Mouse (Mus musculus) 3134 (cell line): ENCODE measurements at regions not wholly inside any gene's neighbourhood (a gene's known extent, or its start where the extent isn't known, plus 50 kb on each side); places are given as distances from the start of the nearest gene placed in this dataset.
"Not testable (repeated sequence)": the region's sequence is repeated elsewhere in the genome, so short reads cannot be mapped to it uniquely, and the experiment has no call there.

Experiments used
- DNase-seq: peaks from one replicate; pipeline ENCODE4 v3.0.0-alpha.2; 2011; ENCODE audit warnings: low spot score; ENCODE audit not compliant: insufficient read length; ENCODE audit errors: extremely low read depth

DNA sequence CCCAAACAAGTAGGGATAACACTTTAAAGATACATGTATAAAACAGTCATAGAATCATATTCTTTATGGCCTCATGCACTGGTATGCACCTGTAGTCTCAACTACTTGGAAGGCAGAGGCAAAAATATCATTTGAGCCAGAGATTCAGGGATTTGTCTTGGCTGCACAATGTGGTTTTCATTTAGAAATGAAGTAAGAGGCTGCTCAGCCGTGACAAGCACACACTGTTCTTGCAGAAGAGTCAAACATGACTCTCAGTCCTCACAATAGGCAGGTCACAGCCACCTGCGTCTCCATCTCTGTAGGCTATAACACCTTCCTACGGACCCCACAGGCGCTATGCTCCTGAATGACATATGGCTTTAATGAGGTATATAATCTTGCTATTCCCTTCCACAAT lies 317.4 kb upstream of the Tmpo start:
- no peak for DNase-seq

DNA sequence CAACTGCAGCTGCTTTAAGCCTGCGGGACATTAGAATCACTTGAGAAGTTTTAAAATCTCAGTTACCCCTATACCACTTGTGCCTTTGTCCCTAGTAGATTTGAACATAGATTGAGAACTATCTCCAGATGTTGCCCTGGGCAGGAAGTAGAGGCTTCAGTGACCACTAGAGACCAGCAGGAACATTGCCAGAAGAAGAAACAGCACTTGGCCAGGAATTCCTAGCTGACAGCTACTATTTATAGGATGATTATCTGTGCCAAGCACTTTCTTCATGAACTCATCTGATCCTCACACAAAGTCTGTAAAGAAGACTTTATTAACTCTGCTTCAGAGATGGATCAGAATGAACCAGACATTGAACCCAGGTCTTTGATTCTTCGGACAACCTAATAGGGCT lies 283.6 kb upstream of the Tmpo start:
- DNase-seq: no peak

DNA sequence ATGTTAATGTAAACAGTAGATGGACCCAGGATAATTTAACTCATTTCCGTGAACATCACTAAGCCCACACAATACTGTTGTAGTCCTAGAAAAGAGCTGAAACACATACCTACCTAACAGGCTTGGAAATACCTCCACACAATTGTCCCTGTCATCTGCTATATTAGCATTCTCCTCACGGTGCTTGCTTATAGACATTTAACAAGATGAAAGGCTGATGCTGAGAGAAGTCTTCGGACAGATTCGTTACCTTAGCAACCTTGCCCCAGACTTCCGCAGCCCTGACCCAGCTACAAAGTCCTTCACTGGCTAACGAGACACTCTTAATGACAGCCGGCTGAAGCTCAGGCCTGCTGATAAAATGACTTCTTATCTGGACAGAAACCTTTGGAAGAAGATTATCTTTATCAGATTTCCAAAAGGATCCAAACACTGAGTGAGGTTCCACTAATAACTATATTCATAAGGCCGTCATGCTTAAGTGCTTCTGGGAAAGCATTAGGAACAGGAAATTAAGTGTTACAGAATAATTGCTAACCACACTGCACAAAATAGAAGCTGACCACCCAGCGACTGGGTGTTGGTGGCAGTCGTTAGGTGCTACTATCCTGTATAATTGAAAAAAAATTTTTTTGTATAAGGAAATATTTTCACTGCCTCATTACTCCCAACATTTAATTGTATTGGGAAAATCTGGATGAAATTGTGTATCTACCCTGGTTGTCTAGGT lies 267.0 kb upstream of the Tmpo start:
- no peak for DNase-seq

DNA sequence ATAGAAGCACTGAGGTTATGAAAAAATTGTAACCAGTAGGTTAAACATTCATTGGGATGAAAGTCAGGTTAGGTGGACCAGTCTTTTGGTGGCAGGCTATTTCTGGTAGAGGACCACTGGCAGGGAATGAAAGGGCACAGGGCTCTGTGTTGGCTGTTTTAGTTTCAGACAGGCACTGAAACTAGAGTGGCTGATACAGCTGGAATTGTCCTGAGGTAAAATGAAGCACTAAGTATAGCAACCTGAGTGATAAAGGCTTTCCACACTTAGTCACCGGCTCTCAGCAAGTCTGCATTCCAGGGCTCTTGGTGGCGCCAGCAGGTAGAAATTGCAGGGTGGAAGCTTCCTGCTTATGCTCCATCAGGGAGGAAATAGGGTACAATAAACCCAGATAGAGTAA lies 262.2 kb upstream of the Tmpo start:
- no peak for DNase-seq

DNA sequence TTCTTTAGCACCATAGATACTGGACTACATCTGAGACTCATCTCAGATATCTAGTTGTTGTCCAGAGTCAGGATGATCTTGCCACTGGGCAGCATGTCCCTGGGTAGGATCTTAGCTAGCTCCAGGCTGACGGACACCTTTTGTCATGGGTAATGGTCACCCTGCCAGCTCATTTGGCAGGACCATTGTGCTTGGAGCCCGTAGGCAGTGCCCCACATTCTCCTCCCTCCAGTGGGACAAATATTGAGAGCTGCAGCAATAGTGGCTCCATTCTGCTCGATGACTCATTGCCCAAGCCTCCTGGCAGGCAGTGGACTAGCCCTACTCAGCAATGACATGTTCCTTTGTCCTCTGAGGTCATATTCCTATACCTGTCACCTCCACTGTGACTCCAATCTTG lies 258.9 kb upstream of the Tmpo start:
- DNase-seq: peak; percentile 6

DNA sequence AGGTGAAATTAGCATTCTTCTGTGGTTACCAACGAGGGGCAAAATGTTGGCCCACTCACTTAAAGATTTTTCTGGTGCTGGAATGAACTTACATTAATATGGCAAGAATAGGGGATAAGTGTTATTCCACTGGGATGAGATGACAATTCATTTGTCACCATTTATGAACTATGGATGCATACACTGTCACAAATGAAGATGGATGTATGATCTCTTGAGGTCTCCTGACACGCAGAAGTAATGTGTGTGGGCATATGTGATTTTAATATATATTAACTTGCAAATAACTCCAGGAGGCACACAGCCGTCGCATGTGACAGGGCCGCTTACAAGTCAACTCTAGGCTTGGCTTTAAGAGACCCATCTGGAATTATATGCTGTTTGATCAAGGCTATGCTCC lies 256.8 kb upstream of the Tmpo start:
- no peak for DNase-seq

DNA sequence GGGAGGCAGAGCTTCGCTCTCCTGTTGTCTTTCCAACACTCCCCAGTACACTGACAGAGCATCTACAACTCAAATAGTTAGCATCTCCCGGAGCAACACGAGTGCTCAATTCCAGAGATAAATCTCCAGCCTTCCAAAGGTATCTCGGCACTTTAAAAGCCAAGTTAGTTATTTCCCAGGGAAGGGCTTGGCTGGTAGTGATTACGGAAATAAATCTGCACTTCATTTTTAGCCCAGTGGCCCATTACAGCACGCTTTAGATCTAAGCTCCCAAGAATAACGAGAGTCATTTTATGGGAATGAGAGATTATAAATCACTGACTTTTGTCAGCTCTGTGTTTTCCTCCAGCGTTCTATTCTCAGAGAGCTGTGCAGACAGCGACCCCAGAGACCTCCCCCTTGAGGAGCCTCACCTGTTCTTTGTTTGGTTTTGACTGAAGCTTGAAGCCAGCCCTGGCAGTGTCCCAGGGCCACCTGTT lies 255.0 kb upstream of the Tmpo start:
- DNase-seq: no peak

DNA sequence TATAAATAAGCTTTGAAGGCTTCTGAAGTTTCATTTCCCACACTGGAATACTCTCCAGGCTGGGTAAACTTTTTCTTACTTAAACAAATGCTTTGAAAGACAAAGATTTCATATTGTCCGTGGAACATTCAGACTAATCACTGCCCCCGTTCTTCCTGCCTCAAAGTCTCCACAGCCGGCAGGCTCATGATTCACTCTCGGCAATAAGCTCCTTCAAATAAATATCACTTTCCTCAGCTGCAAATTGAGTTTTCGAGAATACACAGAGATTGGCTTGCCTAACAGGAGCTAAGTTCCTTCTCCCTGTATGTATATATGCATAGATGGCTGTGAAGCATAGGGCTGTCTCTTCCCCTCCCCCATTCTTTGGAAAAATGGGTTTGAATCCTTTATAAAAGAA lies 249.2 kb upstream of the Tmpo start:
- no peak for DNase-seq

DNA sequence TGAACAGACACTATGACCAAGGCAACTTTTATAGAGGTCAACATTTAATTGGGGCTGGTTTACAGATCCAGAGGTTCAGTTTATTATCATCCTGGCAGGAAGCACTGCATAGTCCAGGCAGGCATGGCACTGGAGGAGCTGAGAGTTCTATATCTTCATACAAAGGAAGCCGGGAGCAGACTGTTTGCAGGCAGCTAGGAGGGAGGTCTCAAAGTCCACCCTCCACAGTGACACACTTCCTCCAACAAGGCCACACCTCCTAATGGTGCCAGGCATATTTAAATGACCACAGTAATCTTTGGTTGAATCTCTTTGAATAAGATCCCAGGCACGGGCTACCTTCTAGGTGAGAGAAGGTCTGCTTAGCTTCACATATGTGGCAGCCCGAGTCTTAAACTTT lies 245.5 kb upstream of the Tmpo start:
- DNase-seq: no peak

DNA sequence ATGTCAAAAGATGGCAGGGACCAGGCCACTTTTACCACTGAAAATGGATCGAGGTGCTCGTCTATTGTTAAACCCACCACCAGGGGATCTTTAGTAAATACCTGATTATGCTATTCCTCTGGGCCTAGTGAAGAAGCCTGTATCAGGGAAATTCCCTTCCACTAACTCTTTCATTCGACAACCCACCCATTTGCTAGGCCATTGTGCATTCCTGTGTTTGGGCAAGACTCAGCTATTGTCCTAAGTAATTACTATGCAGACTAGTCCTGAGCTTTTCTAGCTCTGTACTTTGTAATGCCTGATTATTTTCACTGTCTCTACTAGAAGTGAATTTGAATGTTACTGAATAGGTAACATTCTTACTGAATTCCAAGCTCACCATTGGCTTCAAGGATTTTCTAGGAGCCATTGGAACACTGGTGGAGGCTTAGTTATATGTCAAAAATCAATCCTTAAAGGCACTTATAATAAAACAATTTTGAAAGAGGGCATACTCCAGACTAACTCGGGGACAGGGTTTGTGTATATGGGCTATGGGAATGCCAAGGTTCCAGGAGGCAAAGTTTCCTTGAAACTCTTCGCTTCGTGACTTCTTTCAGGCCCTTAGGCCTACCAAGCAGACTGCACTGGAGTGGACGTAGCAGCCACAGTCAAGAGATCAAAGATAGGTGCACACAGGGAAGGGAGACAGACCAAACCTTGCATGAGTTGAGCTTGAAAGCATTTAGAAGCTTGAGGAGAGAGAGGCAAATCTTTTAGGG lies 244.7 kb upstream of the Tmpo start:
- DNase-seq: not testable (repeated sequence)

DNA sequence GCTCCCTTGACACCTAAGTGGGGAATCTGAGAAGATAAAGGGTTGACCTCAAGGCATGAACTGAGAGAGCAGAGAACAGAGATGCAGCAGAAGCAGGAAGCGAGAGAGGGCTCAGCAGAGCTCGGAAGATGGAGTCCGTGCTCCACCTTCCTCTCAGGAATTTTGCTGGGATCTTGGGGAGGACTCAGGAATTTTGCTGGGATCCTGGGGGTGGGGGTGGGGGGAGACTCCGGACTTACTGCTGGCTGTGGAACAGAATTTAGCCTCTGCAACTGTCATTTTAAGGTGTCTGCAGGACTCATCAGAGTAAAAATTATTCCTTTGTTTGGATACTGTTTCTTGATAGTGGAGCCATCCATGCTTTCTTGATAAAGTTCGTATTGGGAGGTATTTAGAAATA lies 243.7 kb upstream of the Tmpo start:
- DNase-seq: no peak

DNA sequence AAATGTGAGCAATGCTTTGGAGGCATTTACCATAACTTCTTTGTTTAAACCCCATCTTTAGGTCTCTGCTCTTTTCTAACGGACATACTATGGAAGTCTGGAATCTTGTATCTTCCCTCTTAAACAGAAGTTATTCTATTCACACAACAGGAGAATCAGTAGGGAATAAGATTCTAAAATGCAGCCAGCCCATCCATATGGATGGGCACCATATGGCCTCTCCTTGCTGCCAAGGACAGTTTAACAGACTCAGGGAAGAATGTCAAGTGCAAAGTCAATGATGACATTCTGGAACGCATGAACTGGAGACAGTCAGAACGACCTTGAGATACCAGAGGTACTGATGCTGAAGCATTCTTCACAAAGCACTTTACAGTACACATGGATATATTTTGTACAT lies 206.1 kb upstream of the Tmpo start:
- DNase-seq: no peak

DNA sequence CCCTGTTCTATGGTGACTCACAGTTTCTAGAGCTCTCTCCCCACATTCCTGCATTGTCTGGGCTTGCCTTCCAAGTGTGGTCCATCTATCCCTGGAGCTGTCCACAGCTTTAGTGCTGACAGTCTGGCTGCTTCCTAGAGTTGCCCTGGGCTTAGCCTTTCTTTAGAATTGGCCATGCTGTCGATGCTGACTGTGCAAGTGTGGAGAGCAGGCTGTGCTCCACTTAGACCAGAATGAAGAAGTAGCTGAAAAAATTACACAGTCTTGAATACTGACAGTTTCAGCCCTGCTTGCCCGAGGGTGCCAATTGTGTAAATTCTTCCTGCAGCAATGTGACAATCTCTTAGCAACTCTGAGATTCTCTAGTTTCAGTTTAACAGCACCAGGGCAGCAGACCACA lies 203.3 kb upstream of the Tmpo start:
- DNase-seq: no peak

DNA sequence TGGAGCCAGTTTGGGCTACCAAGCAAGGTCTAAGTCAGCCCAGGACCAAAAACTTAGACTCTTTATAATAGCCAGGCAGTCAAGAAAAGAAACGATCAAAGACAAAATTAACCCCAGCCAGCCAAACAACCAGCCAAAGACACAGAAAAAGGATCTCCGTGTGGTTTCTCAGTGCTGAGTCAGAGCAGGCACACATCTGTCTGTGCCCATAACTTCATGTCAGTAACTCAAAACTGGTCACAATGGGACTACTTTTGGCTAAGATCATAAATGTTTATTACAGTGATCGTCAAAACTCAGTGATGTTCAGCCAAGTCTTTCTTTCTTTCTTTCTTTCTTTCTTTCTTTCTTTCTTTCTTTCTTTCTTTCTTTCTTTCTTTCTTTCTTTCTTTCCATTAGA lies 195.6 kb upstream of the Tmpo start:
- DNase-seq: no peak

DNA sequence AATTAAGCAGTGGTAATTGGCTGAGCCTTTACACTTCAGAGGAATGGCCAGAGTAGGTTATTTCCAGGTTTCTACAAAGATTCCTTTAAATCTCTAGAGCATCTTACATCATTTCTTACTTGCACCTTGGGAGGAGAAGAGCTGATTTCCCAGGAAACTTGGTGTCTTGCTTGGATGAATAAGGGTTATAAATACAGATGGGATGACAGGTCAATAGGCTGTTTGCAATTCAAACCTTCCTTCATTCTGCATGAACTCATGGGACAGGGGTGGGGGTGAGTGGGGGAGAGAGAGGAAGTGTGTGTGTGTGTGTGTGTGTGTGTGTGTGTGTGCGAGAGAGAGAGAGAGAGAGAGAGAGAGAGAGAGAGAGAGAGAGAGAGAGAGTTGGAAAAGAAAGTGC lies 186.4 kb upstream of the Tmpo start:
- no peak for DNase-seq

DNA sequence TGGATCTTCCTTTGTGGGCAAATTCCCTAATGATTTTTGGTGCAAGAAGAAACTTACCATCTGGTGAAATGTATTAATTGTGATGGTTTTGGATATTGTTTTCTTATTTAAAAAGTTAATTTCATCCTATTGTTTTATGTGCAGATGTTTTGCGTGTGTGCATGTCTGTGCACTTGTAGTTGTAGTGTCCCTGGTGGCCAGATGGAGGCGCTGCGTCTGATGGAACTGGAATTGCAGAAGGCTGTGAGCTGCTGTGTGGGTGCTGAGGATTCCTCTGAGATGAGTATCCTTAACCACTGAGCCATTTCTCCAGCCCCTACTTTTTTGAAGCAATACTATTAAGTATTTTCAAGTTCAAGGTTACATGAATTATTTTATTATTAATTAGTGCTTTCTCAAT lies 181.5 kb upstream of the Tmpo start:
- no peak for DNase-seq

DNA sequence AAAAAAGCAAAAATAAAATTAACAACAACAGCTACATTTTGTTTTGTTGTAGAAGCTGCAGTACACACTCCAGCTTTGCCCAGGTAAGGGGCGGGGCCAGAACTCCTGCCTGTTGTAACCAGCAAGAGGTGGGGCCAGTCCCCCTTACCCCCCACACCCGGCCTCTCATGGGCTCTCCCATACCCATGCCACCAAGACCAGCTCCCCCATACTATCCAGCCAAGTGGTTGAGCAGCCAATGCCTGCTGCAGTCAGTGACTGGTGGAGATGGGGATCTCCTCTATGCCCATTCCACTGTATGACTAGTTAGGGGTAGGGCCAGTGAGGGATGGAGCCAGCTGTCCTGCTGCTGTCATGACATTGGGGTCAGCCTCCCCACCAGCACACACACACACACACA lies 180.5 kb upstream of the Tmpo start:
- no peak for DNase-seq

DNA sequence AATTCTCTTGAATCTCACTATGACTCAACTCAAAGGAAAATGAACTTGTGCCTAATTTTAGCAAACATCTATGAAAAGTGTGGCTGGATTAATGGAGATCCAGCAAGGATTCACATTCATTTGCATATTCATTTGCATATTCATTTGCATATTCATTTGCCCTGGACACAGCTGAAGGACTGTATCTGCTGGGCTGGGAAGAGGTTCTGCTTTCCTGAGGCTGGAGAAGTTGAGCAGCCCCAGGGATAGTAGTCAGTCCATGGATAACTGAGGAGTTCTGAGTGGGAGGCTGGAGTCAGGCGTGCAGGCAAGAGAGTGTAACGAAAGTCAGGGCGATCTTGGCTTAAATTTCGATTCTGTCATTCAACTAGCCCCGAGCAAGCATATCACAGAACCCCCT lies 164.3 kb upstream of the Tmpo start:
- DNase-seq: no peak

DNA sequence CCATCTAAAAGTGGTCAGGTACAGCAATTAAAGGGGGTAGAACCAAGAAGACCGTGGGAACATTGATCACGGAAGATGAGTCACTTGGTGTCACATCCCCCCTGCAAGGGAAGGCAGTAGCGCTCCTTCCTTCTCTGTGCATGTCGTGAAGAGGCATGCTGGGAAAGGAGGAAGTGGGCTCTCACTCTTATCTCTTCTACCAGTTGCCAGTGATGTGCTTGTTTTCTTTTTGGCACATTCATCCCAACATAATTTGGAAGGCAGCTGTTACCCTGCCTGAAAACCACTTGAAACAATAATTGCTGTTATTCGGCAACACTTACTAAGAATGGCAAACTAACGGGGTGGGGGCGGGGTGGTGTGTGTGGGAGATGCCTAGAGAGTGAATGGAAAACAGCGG lies 161.0 kb upstream of the Tmpo start:
- DNase-seq: no peak

DNA sequence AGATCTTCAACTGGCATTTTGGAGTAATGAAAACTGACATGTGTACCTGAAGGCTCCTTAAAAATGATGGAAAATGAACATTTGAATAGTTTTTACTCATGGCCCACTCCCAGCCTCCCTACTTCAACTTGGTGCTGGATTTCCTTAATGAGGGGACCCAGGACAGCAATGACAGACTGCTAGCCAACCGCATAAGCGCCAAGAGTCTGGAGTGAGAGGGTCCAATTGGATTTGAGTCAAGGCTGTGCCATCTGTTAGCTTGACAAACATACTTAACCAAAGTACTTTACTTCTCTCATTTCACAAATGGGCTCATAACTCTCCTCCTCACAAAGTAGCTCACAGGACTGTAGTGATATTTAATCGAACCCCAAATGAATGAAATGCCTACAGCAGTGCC lies 158.2 kb upstream of the Tmpo start:
- no peak for DNase-seq

DNA sequence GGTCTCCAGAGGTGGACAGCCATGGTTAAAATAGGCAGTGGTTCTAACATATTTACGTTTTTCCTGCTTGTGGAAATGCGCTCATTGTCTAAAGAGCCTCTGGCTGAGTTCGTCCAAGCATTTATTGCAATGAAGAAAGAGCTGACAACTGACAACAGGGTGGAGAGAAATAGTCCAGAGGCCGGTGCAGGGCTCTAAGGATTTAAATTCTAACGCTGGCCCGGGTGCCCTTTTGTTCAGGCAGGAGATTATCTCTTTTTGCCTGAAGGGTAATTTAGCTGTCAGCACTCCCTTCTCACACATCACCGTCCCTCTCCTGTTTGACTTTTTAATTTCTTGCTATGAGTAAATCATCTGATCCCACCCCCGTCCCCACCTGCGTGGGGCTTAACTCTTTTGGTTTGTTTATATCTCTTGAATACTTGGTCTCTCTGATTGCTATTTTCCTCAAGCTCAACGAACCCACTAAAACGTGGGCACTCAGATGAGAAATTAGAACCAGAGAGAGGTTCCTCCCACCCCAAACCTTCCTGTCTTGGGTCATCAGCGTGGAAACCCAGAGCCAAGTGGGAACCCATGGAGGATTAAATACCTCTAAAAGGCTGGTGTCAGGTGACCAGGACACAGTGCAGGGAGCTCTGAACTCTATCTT lies 145.7 kb upstream of the Tmpo start:
- DNase-seq: no peak

DNA sequence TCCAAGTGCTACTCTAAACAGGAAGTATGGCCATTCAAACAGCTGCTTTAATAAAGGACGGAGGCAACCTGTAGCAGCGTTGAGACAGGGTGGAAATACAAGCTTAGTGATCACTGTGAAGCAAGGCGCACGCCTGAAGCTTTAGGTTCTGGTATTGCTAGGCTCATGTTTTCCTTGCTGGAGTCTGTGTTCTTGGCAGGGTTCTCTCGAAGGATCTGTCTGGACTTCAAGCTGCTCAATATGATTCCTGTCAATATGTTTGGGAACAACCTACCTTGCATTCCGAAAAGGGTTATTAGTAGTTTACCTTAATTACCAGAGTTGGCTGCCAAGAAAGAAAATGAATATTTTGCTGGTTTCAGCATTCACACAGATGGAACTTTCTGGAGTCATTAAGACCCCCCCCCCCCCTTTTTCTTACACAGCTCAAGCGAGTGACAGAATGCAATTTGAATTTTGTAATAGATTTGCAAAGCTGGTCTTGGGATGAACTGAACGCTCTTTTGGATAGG lies 145.1 kb upstream of the Tmpo start:
- no peak for DNase-seq
